Mouse (Mus musculus) stomach, embryonic 14.5 days (tissue): ENCODE data around the gene Crb2. TPM values are rescaled to one million over a fixed set of nuclear protein-coding genes. Genes with fewer than 3 reads are reported as not detected.

Experiments
- ATAC-seq: fragments of 200-750 bp; cut with Nextera tagmentation; 2 replicates; pipeline ENCODE4 v1.8.0; 2017; ENCODE audit warnings: low read depth, moderate TSS enrichment; ENCODE audit not compliant: insufficient number of reproducible peaks, insufficient read depth, low FRiP score
- H3K27ac ChIP-seq: fragments of 300-500 bp; sonication (generic); 2 replicates; pipeline ENCODE4 v1.5.1; 2014; ENCODE audit warnings: mild to moderate bottlenecking, low read length, moderate library complexity, mixed read lengths
- H3K27me3 ChIP-seq: fragments of 300-500 bp; sonication (generic); 2 replicates; pipeline ENCODE4 v1.6.1; 2014; ENCODE audit warnings: low read length, control low read depth, mixed read lengths; ENCODE audit not compliant: control insufficient read depth, insufficient read depth
- H3K36me3 ChIP-seq: fragments of 300-500 bp; sonication (generic); 2 replicates; pipeline ENCODE4 v1.6.1; 2014; ENCODE audit warnings: mild to moderate bottlenecking, control low read depth, low read length, moderate library complexity, mixed read lengths; ENCODE audit not compliant: control insufficient read depth, insufficient read depth
- H3K4me1 ChIP-seq: fragments of 300-500 bp; sonication (generic); 2 replicates; pipeline ENCODE4 v1.6.1; 2014; ENCODE audit warnings: low read length, control low read depth, mixed read lengths; ENCODE audit not compliant: control insufficient read depth, insufficient read depth
- H3K4me2 ChIP-seq: fragments of 300-500 bp; sonication (generic); replicated peaks from 2 replicates; pipeline ENCODE4 v1.6.1; 2014; ENCODE audit warnings: low read depth, low read length, control low read depth
- H3K4me3 ChIP-seq: fragments of 300-500 bp; sonication (generic); 2 replicates; pipeline ENCODE4 v1.5.1; 2014; ENCODE audit warnings: low read depth, low read length, control low read depth
- H3K9ac ChIP-seq: fragments of 300-500 bp; sonication (generic); replicated peaks from 2 replicates; pipeline ENCODE4 v1.6.1; 2014; ENCODE audit warnings: low read depth, mild to moderate bottlenecking, control low read depth, low read length, moderate library complexity, mixed read lengths
- H3K9me3 ChIP-seq: fragments of 300-500 bp; sonication (generic); 2 replicates; pipeline ENCODE4 v1.6.1; 2016; ENCODE audit warnings: low read depth, low read length, control low read depth; ENCODE audit not compliant: control insufficient read depth
- WGBS: fragments of 180-500 bp; shearing (Covaris S2); extraction: QIAGEN DNeasy Blood & Tissue Kit; methylation state at CpG from one replicate; pipeline ENCODE4 v1.1.7; 2014; 5-methylcytosine and 5-hydroxymethylcytosine counted together
- polyA plus RNA-seq: library from polyadenylated mRNA; unstranded; fragments of >200 nt; fragmentation: Nextera tagmentation; extraction: Ambion mirVana; gene quantifications from 2 replicates; pipeline ENCODE4 v1.2.1, GENCODE M21; 2014

Gene Crb2
- polyA plus RNA-seq, 1 experiment from 2014 or later, result 2.4 TPM

- Histone ChIP-seq H3K4me1 (0 out of 2 replicates have a peak, but pooled peaks cover 5% of the 10 kb centered on the region), H3K36me3 (no peaks in the 10 kb centered on the region), H3K9me3 (no peaks in the 10 kb centered on the region), H3K4me2 (no peak overlapping the region), H3K4me3 (no peak overlapping the region), H3K27me3 (no peaks in the 10 kb centered on the region), H3K9ac (no peak overlapping the region), H3K27ac (no peak overlapping the region)
- ATAC-seq, result no peak
- 50% methylated on average over 6 of the region's 6 CpGs for whole genome bisulfite sequencing
Measured at GRCm38 (mm10) chr2:37760633-37761032, 15.4 kb upstream of the Crb2 start.

GRCm38 (mm10) chr2:37763638-37764037 lies 12.4 kb upstream of the Crb2 start:
- Histone ChIP-seq H3K4me3 (no peak overlapping the region), H3K4me2 (no peak overlapping the region), H3K9me3 (no peaks in the 10 kb centered on the region), H3K9ac (no peak overlapping the region), H3K36me3 (no peaks in the 10 kb centered on the region), H3K4me1 (peaks cover 19% of the 10 kb centered on the region), H3K27me3 (no peaks in the 10 kb centered on the region), H3K27ac (no peak overlapping the region)
- ATAC-seq, result no peak
- WGBS, result 15% methylated on average over 3 of the region's 3 CpGs

GRCm38 (mm10) chr2:37764514-37764913 lies 11.5 kb upstream of the Crb2 start:
- whole genome bisulfite sequencing, result 78% methylated on average over 2 of the region's 2 CpGs
- ATAC-seq, result no peak
- no peak overlapping the region for H3K4me3 ChIP-seq
- no peaks in the 10 kb centered on the region for H3K36me3 ChIP-seq
- no peak overlapping the region for H3K9ac ChIP-seq
- H3K4me1 ChIP-seq, result peaks cover 17% of the 10 kb centered on the region
- H3K9me3 ChIP-seq, result no peaks in the 10 kb centered on the region
- H3K27me3 ChIP-seq, result no peaks in the 10 kb centered on the region
- H3K27ac ChIP-seq, result no peak overlapping the region
- no peak overlapping the region for H3K4me2 ChIP-seq

GRCm38 (mm10) chr2:37765082-37765483 lies 11.0 kb upstream of the Crb2 start:
- Histone ChIP-seq H3K27ac (no peak overlapping the region), H3K9ac (no peak overlapping the region), H3K4me2 (no peak overlapping the region), H3K4me1 (peaks cover 17% of the 10 kb centered on the region), H3K27me3 (no peaks in the 10 kb centered on the region), H3K36me3 (no peaks in the 10 kb centered on the region), H3K4me3 (no peak overlapping the region), H3K9me3 (no peaks in the 10 kb centered on the region)
- ATAC-seq, result no peak
- WGBS, result 26% methylated on average over 21 of the region's 21 CpGs

GRCm38 (mm10) chr2:37766027-37766761 lies 9.9 kb upstream of the Crb2 start:
- no peaks in the 10 kb centered on the region for H3K27me3 ChIP-seq
- ATAC-seq, result no peak
- 54% methylated on average over 11 of the region's 11 CpGs for WGBS
- no peak overlapping the region for H3K4me2 ChIP-seq
- no peaks in the 10 kb centered on the region for H3K9me3 ChIP-seq
- H3K4me1 ChIP-seq, result peaks cover 17% of the 10 kb centered on the region
- no peak overlapping the region for H3K9ac ChIP-seq
- H3K4me3 ChIP-seq, result no peak overlapping the region
- no peaks in the 10 kb centered on the region for H3K36me3 ChIP-seq
- no peak overlapping the region for H3K27ac ChIP-seq

GRCm38 (mm10) chr2:37767080-37767547 lies 8.9 kb upstream of the Crb2 start:
- Histone ChIP-seq H3K27ac (no peak overlapping the region), H3K4me1 (peaks cover 17% of the 10 kb centered on the region), H3K36me3 (no peaks in the 10 kb centered on the region), H3K4me2 (0 out of 2 replicates have a peak overlapping the region, but pooled peaks have one; percentile 15), H3K9me3 (no peaks in the 10 kb centered on the region), H3K27me3 (no peaks in the 10 kb centered on the region), H3K9ac (no peak overlapping the region), H3K4me3 (no peak overlapping the region)
- peak; percentile 19; the same call in 1 of the 2 replicates for ATAC-seq
- 9% methylated on average over 9 of the region's 9 CpGs for WGBS

- Histone ChIP-seq H3K4me1 (peaks cover 17% of the 10 kb centered on the region), H3K9me3 (no peaks in the 10 kb centered on the region), H3K36me3 (no peaks in the 10 kb centered on the region), H3K27me3 (no peaks in the 10 kb centered on the region), H3K4me3 (no peak overlapping the region), H3K9ac (no peak overlapping the region), H3K4me2 (no peak overlapping the region), H3K27ac (no peak overlapping the region)
- ATAC-seq, result no peak
- 58% methylated on average over 3 of the region's 3 CpGs for WGBS
Measured at GRCm38 (mm10) chr2:37767739-37768138, 8.3 kb upstream of the Crb2 start.

- no peak for ATAC-seq
- no peaks in the 10 kb centered on the region for H3K36me3 ChIP-seq
- no peak overlapping the region for H3K27ac ChIP-seq
- H3K27me3 ChIP-seq, result no peaks in the 10 kb centered on the region
- no peak overlapping the region for H3K4me2 ChIP-seq
- H3K9ac ChIP-seq, result no peak overlapping the region
- peaks cover 17% of the 10 kb centered on the region for H3K4me1 ChIP-seq
- WGBS, result 71% methylated on average over 2 of the region's 2 CpGs
- H3K4me3 ChIP-seq, result no peak overlapping the region
- no peaks in the 10 kb centered on the region for H3K9me3 ChIP-seq
Measured at GRCm38 (mm10) chr2:37768903-37769302, 7.1 kb upstream of the Crb2 start.

- Histone ChIP-seq H3K4me3 (no peak overlapping the region), H3K9ac (no peak overlapping the region), H3K4me2 (no peak overlapping the region), H3K4me1 (peaks cover 17% of the 10 kb centered on the region), H3K27ac (no peak overlapping the region), H3K27me3 (no peaks in the 10 kb centered on the region), H3K9me3 (no peaks in the 10 kb centered on the region), H3K36me3 (no peaks in the 10 kb centered on the region)
- no peak for ATAC-seq
- WGBS, result 83% methylated on average over 8 of the region's 8 CpGs
Measured at GRCm38 (mm10) chr2:37769793-37770192, 6.3 kb upstream of the Crb2 start.
